Mouse (Mus musculus): ENCODE measurements around the gene Rbm15b. TPM values are rescaled to one million over a fixed set of nuclear protein-coding genes. Genes with fewer than 3 reads are reported as not detected.
A peak's percentile ranks its signal among the peaks of the same experiment; 100 is the strongest.

Gene Rbm15b
- polyA plus RNA-seq, 1 experiment from 2014 or later, result 19.6 TPM

DNA sequence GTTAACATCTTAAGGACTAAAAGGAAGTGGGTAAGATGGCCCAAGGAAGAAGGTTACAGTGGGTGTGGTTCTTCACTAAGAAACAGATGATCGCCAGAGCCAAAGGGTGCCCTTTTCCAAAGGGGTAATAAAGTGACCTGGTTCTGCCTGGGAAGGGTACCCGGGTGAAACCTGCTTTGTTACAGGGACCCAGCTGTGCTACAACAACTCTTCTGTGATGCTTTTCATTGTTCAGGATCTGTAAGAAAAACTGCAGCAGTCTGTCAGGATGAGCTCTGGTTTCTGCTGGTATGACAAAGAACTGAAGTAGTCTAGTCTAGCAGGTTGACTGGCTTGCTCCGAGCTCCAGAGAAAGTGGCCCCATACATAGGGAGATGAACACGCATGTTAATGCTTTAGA is 5.1 kb downstream of the Rbm15b start:
- H3K36me3 ChIP-seq, result peaks cover 68% of the 10 kb centered on the region
- H3K9me3 ChIP-seq, result no peaks in the 10 kb centered on the region
- H3K4me1 ChIP-seq (replicated peaks), result peaks cover 51% of the 10 kb centered on the region
- H3K4me2 ChIP-seq, result peak overlapping the region; percentile 100
- 54% methylated on average over 4 of the region's 4 CpGs for WGBS
- H3K27ac ChIP-seq (replicated peaks), result no peak overlapping the region
- ATAC-seq (ENCODE audit: low read depth), result no peak
- H3K27me3 ChIP-seq, result no peaks in the 10 kb centered on the region
- H3K4me3 ChIP-seq, result no peak overlapping the region
- peak overlapping the region; percentile 50 for H3K9ac ChIP-seq

DNA sequence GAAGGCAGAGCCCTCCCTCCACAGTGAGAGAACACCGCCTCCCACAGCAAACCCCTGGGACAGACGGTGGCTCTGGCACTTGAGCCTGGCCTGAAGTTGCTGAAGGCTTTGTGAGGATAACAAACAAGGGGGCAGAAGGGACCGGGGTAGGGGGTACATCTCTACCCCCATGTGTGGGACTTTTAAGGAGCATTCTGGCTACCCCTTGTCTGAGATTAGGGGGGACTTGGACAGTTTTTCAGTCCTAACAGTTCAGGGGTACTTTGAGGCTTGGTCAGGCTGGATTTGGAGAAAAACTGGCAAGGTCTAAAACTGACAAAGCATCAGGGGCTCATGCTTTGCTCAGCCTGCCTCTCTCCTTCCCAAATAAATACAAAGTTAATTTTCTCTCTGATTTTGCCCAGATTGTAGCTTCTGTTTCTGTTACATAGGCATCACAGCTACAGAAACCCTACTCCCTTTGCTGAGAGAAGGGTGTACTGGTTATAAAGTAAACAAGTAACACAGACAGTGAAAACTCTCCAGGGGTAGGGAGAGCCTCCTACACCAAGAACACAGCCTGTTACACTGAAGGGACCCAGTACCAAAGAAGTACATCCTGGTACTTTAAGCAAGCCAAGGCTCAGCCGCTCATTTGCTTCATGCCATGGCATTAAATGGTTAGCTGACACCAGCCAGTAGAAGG is 6.0 kb downstream of the Rbm15b start:
- Histone ChIP-seq H3K4me2 (no peak overlapping the region), H3K4me3 (no peak overlapping the region), H3K27ac (replicated peaks) (0 out of 2 replicates have a peak overlapping the region, but pooled peaks have one; percentile 23), H3K27me3 (no peaks in the 10 kb centered on the region), H3K9ac (peak overlapping the region; percentile 50; the same call in 1 of the 2 replicates), H3K4me1 (replicated peaks) (peaks cover 51% of the 10 kb centered on the region), H3K36me3 (peaks cover 76% of the 10 kb centered on the region), H3K9me3 (no peaks in the 10 kb centered on the region)
- ATAC-seq (ENCODE audit: low read depth), result no peak
- whole genome bisulfite sequencing, result 55% methylated on average over 4 of the region's 4 CpGs

DNA sequence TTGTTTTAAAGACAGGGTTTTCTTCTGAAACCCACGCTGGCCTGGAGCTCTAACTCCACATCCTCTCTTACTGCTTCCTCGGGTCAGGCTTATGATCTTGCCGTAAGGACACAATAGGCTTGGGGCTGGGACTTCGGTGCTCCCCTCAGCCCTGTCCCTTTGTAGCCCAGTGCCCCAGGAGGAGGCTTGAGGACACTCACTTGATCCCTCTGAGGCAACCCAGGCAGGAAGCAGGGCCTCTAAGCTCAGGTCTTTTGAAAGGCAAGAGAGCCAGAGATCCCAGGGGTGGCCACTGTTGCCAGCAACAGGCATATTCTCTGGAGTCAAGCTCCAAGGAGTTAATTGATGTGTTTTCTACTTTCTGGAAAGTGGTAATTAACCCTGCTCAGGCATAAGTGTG is 7.8 kb downstream of the Rbm15b start:
- no peak overlapping the region for H3K4me2 ChIP-seq
- H3K4me3 ChIP-seq, result no peak overlapping the region
- H3K27me3 ChIP-seq, result no peaks in the 10 kb centered on the region
- H3K9ac ChIP-seq, result no peak overlapping the region
- no peak for ATAC-seq (ENCODE audit: low read depth)
- no peak overlapping the region for H3K27ac ChIP-seq (replicated peaks)
- 62% methylated on average over 4 of the region's 4 CpGs for WGBS
- H3K36me3 ChIP-seq, result peaks cover 89% of the 10 kb centered on the region
- no peaks in the 10 kb centered on the region for H3K9me3 ChIP-seq
- H3K4me1 ChIP-seq (replicated peaks), result peaks cover 36% of the 10 kb centered on the region

DNA sequence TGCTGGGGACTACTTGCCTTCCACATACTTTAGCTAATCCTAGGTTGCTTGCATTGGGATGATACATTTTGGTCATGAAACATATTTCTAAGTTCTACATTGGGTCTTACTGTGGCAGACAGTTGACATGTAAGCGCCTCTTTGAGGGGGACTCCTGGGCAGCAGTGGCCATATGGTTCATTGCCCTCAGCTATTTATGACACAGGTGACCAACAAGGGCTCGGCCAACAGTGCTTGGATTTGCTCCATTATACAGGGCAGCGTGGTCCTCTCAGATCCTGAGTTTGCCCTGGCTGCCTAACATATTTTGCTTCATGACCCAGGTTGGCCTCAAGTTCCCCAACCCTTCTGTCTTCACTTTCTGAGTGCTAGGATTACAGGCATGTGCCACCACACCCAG is 10.6 kb downstream of the Rbm15b start:
- Histone ChIP-seq H3K4me1 (replicated peaks) (peaks cover 8% of the 10 kb centered on the region), H3K27me3 (no peaks in the 10 kb centered on the region), H3K9me3 (no peaks in the 10 kb centered on the region), H3K9ac (no peak overlapping the region), H3K27ac (replicated peaks) (no peak overlapping the region), H3K4me2 (no peak overlapping the region), H3K36me3 (peaks cover 82% of the 10 kb centered on the region), H3K4me3 (no peak overlapping the region)
- no peak for ATAC-seq (ENCODE audit: low read depth)
- WGBS, result 88% methylated on average over 3 of the region's 3 CpGs

DNA sequence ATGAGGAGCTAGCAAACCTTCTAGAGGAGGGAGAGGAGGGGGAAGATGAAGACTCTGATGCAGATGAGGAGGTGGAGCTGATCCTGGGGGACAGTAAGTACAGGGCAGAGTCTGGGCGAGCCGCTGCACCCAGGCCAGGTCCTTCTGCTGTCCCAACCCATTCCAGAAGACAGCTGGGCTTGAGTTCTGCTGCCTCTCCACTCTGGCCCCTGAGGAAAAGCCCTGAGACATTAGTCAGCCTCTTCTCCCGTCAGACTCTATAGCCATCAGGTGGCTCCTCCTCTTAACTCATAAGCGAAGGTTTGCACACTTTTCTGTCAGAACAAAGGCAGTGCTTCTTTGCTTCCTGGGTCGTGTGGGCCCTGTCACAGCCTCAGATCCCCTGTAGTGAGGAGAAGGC is 13.0 kb downstream of the Rbm15b start:
- Histone ChIP-seq H3K9me3 (no peaks in the 10 kb centered on the region), H3K27me3 (no peaks in the 10 kb centered on the region), H3K4me1 (replicated peaks) (no peaks in the 10 kb centered on the region), H3K4me2 (no peak overlapping the region), H3K36me3 (peaks cover 69% of the 10 kb centered on the region), H3K4me3 (no peak overlapping the region), H3K9ac (no peak overlapping the region), H3K27ac (replicated peaks) (no peak overlapping the region)
- no peak for ATAC-seq (ENCODE audit: low read depth)
- 83% methylated on average over 5 of the region's 5 CpGs for WGBS

DNA sequence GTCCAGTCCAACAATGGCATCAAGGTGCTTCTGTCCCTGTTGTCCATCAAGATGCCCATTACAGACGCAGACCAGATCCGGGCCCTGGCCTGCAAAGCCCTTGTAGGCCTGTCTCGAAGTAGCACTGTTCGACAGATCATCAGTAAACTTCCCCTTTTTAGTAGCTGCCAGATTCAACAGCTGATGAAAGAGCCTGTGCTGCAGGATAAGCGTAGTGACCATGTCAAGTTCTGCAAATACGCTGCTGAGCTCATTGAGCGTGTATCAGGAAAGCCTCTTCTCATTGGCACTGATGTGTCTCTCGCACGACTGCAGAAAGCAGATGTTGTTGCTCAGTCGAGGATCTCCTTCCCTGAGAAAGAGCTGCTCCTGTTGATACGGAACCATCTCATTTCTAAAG is 29.2 kb downstream of the Rbm15b start:
- no peak overlapping the region for H3K27ac ChIP-seq (replicated peaks)
- peaks cover 81% of the 10 kb centered on the region for H3K36me3 ChIP-seq
- H3K4me1 ChIP-seq (replicated peaks), result no peaks in the 10 kb centered on the region
- no peak overlapping the region for H3K4me3 ChIP-seq
- H3K9me3 ChIP-seq, result no peaks in the 10 kb centered on the region
- 93% methylated on average over 11 of the region's 11 CpGs for WGBS
- no peaks in the 10 kb centered on the region for H3K27me3 ChIP-seq
- H3K9ac ChIP-seq, result no peak overlapping the region
- H3K4me2 ChIP-seq, result no peak overlapping the region
- no peak for ATAC-seq (ENCODE audit: low read depth)

DNA sequence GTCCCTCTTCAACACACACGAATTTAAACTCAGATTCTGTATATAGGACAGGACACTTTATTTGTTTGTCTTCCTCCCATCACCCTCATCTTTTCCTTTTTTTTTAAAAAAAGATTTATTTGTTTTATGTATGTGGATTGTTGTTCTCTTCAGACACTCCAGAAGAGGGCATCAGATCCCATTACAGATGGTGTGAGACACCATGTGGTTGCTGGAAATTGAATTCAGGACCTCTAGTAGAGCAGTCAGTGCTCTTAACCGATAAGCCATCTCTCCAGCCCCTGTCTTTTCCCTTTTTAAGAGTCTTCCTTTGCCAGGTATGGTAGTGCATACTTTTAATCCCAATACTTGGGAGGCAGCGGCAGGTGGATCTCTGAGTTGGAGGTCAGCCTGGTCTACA is 30.6 kb downstream of the Rbm15b start:
- H3K27me3 ChIP-seq, result no peaks in the 10 kb centered on the region
- H3K27ac ChIP-seq (replicated peaks), result no peak overlapping the region
- no peak for ATAC-seq (ENCODE audit: low read depth)
- 91% methylated on average over 3 of the region's 3 CpGs for WGBS
- H3K4me2 ChIP-seq, result no peak overlapping the region
- no peaks in the 10 kb centered on the region for H3K9me3 ChIP-seq
- peaks cover 83% of the 10 kb centered on the region for H3K36me3 ChIP-seq
- no peak overlapping the region for H3K9ac ChIP-seq
- H3K4me3 ChIP-seq, result no peak overlapping the region
- no peaks in the 10 kb centered on the region for H3K4me1 ChIP-seq (replicated peaks)

DNA sequence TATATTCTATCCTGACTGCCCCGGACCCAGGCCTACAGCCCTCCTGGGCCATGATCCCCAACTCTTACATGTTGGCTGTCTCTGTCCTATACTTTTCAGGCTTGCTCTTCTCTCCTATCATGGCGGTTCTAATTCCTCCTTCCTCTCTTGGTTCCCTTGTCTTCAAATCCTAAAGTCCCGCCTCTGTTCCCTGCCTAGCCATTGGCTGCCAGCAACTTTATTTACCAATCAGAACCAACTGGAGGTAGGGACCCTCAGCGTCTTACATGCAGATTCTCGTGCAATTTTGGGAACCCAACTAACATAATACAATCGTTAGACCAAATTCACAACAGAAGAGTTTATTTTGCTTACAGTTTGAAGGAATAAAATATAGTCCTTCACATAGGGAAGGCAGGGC is 44.4 kb downstream of the Rbm15b start:
- Histone ChIP-seq H3K36me3 (peaks cover 73% of the 10 kb centered on the region), H3K4me2 (no peak overlapping the region), H3K9me3 (no peaks in the 10 kb centered on the region), H3K4me1 (replicated peaks) (no peaks in the 10 kb centered on the region), H3K9ac (no peak overlapping the region), H3K27ac (replicated peaks) (no peak overlapping the region), H3K27me3 (no peaks in the 10 kb centered on the region), H3K4me3 (no peak overlapping the region)
- 90% methylated on average over 6 of the region's 6 CpGs for WGBS
- no peak for ATAC-seq (ENCODE audit: low read depth)

DNA sequence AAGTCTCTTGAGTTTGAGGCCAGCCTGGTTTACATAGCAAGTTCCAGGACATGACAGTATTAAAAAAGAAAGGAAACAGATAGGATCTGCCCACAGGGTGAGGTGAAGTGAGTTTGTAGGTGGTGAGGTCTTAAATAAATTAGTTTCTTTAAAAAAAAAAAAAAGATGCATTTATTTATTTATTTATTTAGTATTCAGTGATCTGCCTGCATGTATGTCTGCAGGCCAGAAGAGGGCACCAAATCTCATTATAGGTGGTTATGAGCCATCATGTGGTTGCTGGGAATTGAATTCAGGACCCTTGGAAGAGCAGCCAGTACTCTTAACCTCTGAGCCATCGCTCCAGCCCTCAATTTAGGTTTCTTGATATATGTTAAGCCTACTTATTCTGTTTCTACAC is 46.7 kb downstream of the Rbm15b start:
- Histone ChIP-seq H3K4me1 (replicated peaks) (no peaks in the 10 kb centered on the region), H3K9me3 (no peaks in the 10 kb centered on the region), H3K9ac (no peak overlapping the region), H3K27me3 (no peaks in the 10 kb centered on the region), H3K4me2 (no peak overlapping the region), H3K27ac (replicated peaks) (no peak overlapping the region), H3K4me3 (no peak overlapping the region), H3K36me3 (peaks cover 75% of the 10 kb centered on the region)
- WGBS, result 96% methylated on average over 1 of the region's 1 CpGs
- ATAC-seq (ENCODE audit: low read depth), result no peak

Other genes with a start within 250 kb of the Rbm15b start
- gene Grm2, start 231.3 kb downstream of the Rbm15b start, polyA plus RNA-seq (2015; fragmentation: Nextera tagmentation; extraction: Ambion mirVana), result 3.5 and 4.2 TPM in 2 replicates
- gene Tex264, start 201.5 kb downstream of the Rbm15b start, polyA plus RNA-seq (2015; fragmentation: Nextera tagmentation; extraction: Ambion mirVana), result 52.6 and 57.4 TPM in 2 replicates
- 6.2 and 7.2 TPM in 2 replicates for gene Rad54l2, start 98.2 kb downstream of the Rbm15b start, polyA plus RNA-seq (2015; fragmentation: Nextera tagmentation; extraction: Ambion mirVana)
- 19.0 and 20.8 TPM in 2 replicates for gene Dcaf1, start 65.6 kb downstream of the Rbm15b start, polyA plus RNA-seq (2015; fragmentation: Nextera tagmentation; extraction: Ambion mirVana)
- 231 and 303 TPM in 2 replicates for gene Manf, start 4.6 kb upstream of the Rbm15b start, polyA plus RNA-seq (2015; fragmentation: Nextera tagmentation; extraction: Ambion mirVana)